Mouse (Mus musculus): Measurements from ENCODE around the gene Ntf5. TPM values are rescaled to one million over a fixed set of nuclear protein-coding genes. Genes with fewer than 3 reads are reported as not detected.

Ntf5 gene
- total and polyA plus RNA-seq, 3 experiments: 0.43 to 1.5 (median 0.59) TPM

DNA sequence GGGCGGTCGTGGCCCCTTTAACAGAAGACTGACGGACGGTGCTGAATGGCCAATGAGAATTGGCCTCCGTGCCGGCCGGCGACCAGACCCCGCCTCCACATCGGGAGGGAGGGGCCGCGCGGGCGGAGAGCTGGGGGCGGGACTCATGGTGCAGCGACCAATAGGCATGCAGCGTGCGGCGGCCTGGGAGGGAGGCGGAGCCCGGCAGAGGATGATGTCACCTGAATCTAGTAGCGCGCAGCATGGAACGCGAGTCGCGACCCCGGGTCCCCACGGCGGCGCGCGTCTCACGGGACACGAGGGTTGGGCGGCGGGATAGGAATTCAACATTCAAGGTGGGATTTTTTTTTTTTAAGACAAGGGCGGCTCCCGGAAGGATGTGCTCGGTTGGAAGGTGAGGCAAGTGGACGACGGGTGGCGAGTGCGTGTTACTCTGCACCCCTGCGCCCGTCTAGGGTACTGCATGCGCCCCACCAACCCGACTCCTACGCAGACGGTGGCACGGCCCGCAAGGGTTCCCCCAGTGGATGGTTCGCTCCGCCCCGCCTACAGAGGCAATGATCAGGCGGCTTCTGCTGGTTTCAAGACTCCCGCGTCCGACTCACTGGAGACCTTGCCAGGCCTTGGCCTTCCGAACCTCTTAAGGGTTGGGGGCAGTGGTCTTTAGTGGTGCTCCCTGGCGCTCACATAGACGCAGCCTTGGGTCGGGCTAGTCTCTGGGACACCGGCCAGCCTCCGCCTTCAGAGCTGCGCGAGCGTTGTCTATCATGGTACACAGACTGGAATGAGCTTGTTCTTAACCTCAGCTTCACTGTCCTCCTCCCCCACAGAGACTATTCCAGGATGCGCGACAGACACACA is 46.2 kb upstream of the Ntf5 start (continued):
- TF ChIP-seq USF1 (IDR thresholded peaks at IDR 0.05; ENCODE audit: low read depth, low read length) (no peak), JUN (IDR thresholded peaks at IDR 0.05; ENCODE audit: insufficient read depth, low read depth, low read length) (peak; percentile 54; the same call in 1 of the 2 replicates), ELF1 (IDR thresholded peaks at IDR 0.05; ENCODE audit: low read depth, low read length) (peak; percentile 68), MAFK (IDR thresholded peaks at IDR 0.05; ENCODE audit: insufficient replicate concordance, low read length) (no peak), POLR2A (IDR thresholded peaks at IDR 0.05; ENCODE audit: low read depth, low read length) (peak; percentile 53), RCOR1 (conservative IDR thresholded peaks at IDR 0.05; ENCODE audit: low read depth, low read length) (no peak), CHD2 (IDR thresholded peaks at IDR 0.05; ENCODE audit: low read length) (no peak; the same call in 1 of the 2 replicates), SMC3 (IDR thresholded peaks at IDR 0.05; ENCODE audit: low read depth, low read length) (peak; percentile 34), CTCF (conservative IDR thresholded peaks at IDR 0.05 in 1 of 2, IDR thresholded peaks at IDR 0.05 in 1 of 2; ENCODE audit: low read depth in 2 of 2, low read length in 2 of 2) (peak; percentile 12 to 64; a peak in 2 of 4 replicates), PAX5 (IDR thresholded peaks at IDR 0.05; ENCODE audit: low read length) (no peak), IRF4 (IDR thresholded peaks at IDR 0.05; ENCODE audit: low read depth, low read length) (peak; percentile 57), POLR2AphosphoS2 (IDR thresholded peaks at IDR 0.05; ENCODE audit: low read depth, low read length) (no peak; the same call in 1 of the 2 replicates), JUND (conservative IDR thresholded peaks at IDR 0.05; ENCODE audit: low read depth, low read length) (no peak), ZKSCAN1 (IDR thresholded peaks at IDR 0.05; ENCODE audit: borderline replicate concordance, low read depth, low read length) (no peak), NELFE (IDR thresholded peaks at IDR 0.05; ENCODE audit: low read depth, low read length) (peak; percentile 46), NRF1 (IDR thresholded peaks at IDR 0.05; ENCODE audit: low read depth, low read length) (peak; percentile 36), MEF2A (IDR thresholded peaks at IDR 0.05; ENCODE audit: borderline replicate concordance, low read depth, low read length) (peak; percentile 21; the same call in 1 of the 2 replicates), MYC (IDR thresholded peaks at IDR 0.05; ENCODE audit: low read depth, low read length) (0 out of 2 replicates have a peak, but pooled peaks have one; percentile 42), GABPA (IDR thresholded peaks at IDR 0.05; ENCODE audit: insufficient replicate concordance, low read depth, low read length) (no peak), ZMIZ1 (IDR thresholded peaks at IDR 0.05; ENCODE audit: low read depth, low read length) (no peak), EP300 (IDR thresholded peaks at IDR 0.05; ENCODE audit: low read length) (no peak), MXI1 (IDR thresholded peaks at IDR 0.05; ENCODE audit: low read depth, low read length) (peak; percentile 71)

DNA sequence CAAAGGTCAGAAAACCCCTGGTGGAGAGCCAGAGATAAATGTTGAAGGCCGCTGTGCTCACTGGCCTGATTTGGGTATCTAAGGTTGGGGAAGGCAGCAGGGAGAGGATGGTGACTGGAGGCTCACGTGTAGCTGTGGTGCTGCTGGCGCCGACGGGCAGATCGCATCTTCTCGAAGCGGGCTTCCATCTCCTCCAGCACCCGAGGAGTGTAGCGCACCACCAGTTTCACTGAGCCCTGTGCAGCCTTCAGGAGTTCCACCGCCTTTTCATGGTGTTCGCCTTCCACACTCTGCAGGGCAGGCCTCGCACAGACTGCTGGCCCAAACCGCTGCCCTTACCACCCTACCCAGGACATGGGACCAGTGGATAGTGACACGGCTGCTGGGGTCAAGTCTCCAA is 45.3 kb upstream of the Ntf5 start:
- Histone ChIP-seq H3K79me2 (replicated peaks; ENCODE audit: control insufficient read depth, extremely low read depth, insufficient read depth, poor library complexity, severe bottlenecking) (no peaks in the 10 kb centered on the region), H3K36me3 (replicated peaks in 1 of 2; ENCODE audit: control insufficient read depth in 1 of 2, insufficient read depth in 1 of 2, low read length in 1 of 2) (peaks cover 21 to 48% of the 10 kb centered on the region in 2 experiments), H3K27me3 (replicated peaks) (peaks cover 32% of the 10 kb centered on the region), H3K4me3 (replicated peaks in 1 of 3; ENCODE audit: low read depth in 2 of 3, low read length in 2 of 3, poor library complexity in 1 of 3) (peak overlapping the region in 1 of 3 experiments; percentile 56), H3K9ac (ENCODE audit: insufficient read depth, low read depth) (peak overlapping the region; percentile 30), H3K9me3 (replicated peaks; ENCODE audit: low read length) (no peaks in the 10 kb centered on the region), H3K4me2 (ENCODE audit: insufficient read depth, low read depth, poor library complexity, severe bottlenecking) (no peak overlapping the region), H3K27ac (ENCODE audit: insufficient read depth, low read depth) (no peak overlapping the region), H3K4me1 (ENCODE audit: control insufficient read depth in 1 of 2, insufficient read depth in 2 of 2) (peaks cover 6 to 16% of the 10 kb centered on the region in 2 experiments)
- TF ChIP-seq ELF1 (IDR thresholded peaks at IDR 0.05; ENCODE audit: low read depth, low read length) (no peak), KAT2A (IDR thresholded peaks at IDR 0.05; ENCODE audit: insufficient replicate concordance, low read length) (no peak), E2F4 (IDR thresholded peaks at IDR 0.05; ENCODE audit: insufficient replicate concordance, low read depth, low read length) (no peak), USF2 (conservative IDR thresholded peaks at IDR 0.05; ENCODE audit: low read depth, low read length) (no peak), JUN (IDR thresholded peaks at IDR 0.05; ENCODE audit: insufficient read depth, low read depth, low read length) (no peak), MAFK (IDR thresholded peaks at IDR 0.05; ENCODE audit: insufficient replicate concordance, low read length) (no peak), POLR2AphosphoS2 (IDR thresholded peaks at IDR 0.05; ENCODE audit: low read depth, low read length) (no peak), MAZ (IDR thresholded peaks at IDR 0.05; ENCODE audit: low read depth, low read length) (no peak), POLR2A (IDR thresholded peaks at IDR 0.05; ENCODE audit: low read depth, low read length) (no peak), USF1 (IDR thresholded peaks at IDR 0.05; ENCODE audit: low read depth, low read length) (no peak)
- in situ Hi-C loops (cut with MboI; ENCODE audit: low pct_ligation_motif_present, low pct_unique_long_range_greater_than_20kb, low sequenced_read_pairs) (no loop called here), dilution Hi-C loops (cut with MboI; ENCODE audit: extremely low pct_ligation_motif_present, extremely low pct_unique_long_range_greater_than_20kb, low sequenced_read_pairs) (no loop called here)
- DNase-seq (ENCODE audit: extremely low read depth): no peak

Measured in CH12.LX (cell line).